Mouse (Mus musculus): Measurements from ENCODE around the gene Nsun5.

- TF ChIP-seq CTCF (IDR thresholded peaks at IDR 0.05; ENCODE audit: control insufficient read depth, insufficient read depth, insufficient replicate concordance, low read depth, low read length) = no peak
- no peak for TF ChIP-seq POLR2A (IDR thresholded peaks at IDR 0.05; ENCODE audit: control insufficient read depth, low read depth, low read length)
These were observed 13.7 kb upstream of the Nsun5 start for GRCm38 (mm10) chr5:135356090-135356489.

All from testis, adult 2 months (tissue).